Mouse (Mus musculus): ENCODE measurements around the gene Med12l. TPM values are rescaled to one million over a fixed set of nuclear protein-coding genes. Genes with fewer than 3 reads are reported as not detected.

The Med12l gene
- total RNA-seq, 2 experiments from 2014 or later = 42.5 to 50.1 TPM

Other genes with a start within 250 kb of the Med12l start
- gene Mindy4b-ps, start 183.5 kb upstream of the Med12l start, total RNA-seq (2021) = 1 to 10 TPM; 1.4 to 1.5 TPM
- 1 to 10 TPM; 1.5 to 1.7 TPM for gene Clrn1, start 120.5 kb upstream of the Med12l start, total RNA-seq (2021)
- gene Gpr171, start 96.0 kb downstream of the Med12l start, total RNA-seq (2021) = not detected
- gene P2ry14, start 147.8 kb downstream of the Med12l start, total RNA-seq (2021) = 1 to 10 TPM; 1.4 to 2.8 TPM
- not detected for gene Gpr87, start 189.3 kb downstream of the Med12l start, total RNA-seq (2021)
- 10 to 100 TPM in 1 of 2 experiments, 1 to 10 TPM in 1; 9.3 to 10.4 TPM for gene P2ry13, start 205.1 kb downstream of the Med12l start, total RNA-seq (2021)